Mouse (Mus musculus): ENCODE data around the gene Flt3. TPM values are rescaled to one million over a fixed set of nuclear protein-coding genes. Genes with fewer than 3 reads are reported as not detected.

The Flt3 gene
- total RNA-seq, 2 experiments from 2014 or later: not detected

- peak; percentile 24 for DNase-seq
Observed at GRCm38 (mm10) chr5:147408731-147409130, 8.4 kb upstream of the Flt3 start.

- no peak for DNase-seq
Observed at GRCm38 (mm10) chr5:147406135-147406534, 5.8 kb upstream of the Flt3 start.

GRCm38 (mm10) chr5:147402505-147402904 is 2.2 kb upstream of the Flt3 start:
- peak; percentile 64 for DNase-seq

GRCm38 (mm10) chr5:147401024-147401423 is 735 bp upstream of the Flt3 start:
- DNase-seq: no peak

GRCm38 (mm10) chr5:147400505-147400979 is 253 bp upstream of the Flt3 start:
- DNase-seq: no peak

GRCm38 (mm10) chr5:147395050-147395449 is 5.2 kb downstream of the Flt3 start:
- no peak for DNase-seq

DNA sequence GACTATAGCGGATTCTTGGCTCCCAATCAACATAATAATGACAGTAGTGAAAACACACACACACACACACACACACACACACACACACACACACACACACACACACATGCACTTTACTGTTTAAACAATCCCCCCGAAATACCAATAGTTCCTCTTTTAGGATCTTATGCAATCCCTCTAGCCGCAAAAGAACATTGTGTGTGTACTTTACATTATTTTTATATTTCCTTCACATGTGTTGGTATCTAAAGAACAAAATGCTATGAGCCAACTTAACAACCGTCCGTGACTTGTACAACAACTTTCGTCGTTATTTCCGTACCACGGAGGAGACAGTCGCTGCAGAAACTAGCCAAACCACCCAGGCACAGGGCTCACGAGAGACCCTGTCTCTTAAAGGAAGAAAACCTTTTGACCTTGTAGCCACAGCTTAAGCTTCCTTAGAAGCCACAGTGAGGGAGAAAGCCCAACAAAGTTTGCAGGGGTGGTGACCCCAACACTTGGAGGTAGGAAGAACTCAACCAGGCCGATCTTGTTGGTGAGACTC is 7.5 kb downstream of the Flt3 start:
- DNase-seq: no peak

GRCm38 (mm10) chr5:147390772-147391171 is 9.5 kb downstream of the Flt3 start:
- no peak for DNase-seq

DNA sequence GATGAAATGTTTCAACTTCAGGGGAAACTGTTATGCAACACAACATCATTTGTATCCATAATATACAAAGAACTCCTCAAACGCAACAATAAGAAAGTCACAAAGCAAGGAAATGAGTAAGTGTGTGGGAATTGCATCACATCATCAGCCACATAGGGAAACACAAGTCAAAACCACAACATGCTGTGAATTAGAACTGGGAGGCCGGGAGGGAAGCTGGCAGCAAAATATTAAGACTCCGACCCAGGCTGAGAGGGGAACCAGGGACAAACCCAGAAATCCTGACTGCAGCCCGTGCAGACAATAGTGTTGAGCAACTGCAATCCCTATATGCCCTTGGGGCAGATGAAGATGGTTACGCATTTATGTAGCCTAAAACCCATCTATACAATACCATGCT is 11.2 kb downstream of the Flt3 start:
- DNase-seq: no peak

DNA sequence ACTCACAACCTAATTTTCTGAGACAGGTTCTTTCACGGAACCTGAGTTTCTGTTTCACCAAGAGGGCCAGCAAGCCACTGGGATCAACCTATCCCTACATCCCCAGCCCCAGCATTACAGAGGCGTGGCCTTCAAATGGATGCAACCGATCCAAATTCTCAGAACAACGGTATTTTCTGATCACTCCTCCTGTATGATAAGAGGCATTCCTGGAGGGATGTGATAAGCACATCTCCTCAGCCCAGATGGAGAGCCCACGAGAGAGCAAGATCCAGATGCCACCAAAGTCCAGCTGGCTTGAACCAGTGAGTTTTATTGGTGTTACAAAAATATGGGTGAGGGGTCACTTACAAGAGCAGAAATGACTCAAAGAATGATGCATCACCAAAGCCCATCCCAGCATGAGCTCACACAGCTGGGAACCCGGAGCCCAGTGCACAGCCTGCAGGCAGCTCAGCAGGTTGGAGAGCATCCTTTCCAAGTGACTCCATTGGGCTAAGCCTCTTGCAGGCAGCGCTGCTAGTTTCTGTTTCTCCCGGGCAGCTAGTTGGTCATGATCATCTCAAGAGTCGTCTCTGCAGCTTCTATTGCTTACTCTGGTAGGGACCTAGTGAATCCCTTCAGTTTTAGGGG is 11.8 kb downstream of the Flt3 start:
- no peak for DNase-seq

- no peak for DNase-seq
Observed at GRCm38 (mm10) chr5:147386865-147387264, 13.4 kb downstream of the Flt3 start.

GRCm38 (mm10) chr5:147381396-147381795 is 18.9 kb downstream of the Flt3 start:
- peak; percentile 50 for DNase-seq

DNA sequence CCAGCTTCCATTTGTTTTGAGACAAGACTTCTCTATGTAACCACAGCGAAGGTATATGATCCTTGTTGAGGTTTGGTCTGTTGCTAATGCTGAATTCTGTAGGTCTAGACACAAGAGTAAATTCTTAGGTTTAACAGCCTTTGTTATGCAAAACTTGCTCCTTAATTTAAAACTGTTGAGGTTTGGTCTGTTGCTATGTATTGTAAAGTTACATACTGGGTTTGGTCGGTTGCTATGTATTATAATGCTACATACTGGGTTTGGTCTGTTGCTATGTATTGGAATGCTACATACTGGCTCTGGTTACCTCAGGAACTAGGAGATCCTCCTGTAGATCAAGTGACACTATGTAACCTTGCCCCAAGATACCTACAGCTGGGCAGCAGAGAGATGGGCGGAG is 20.8 kb downstream of the Flt3 start:
- no peak for DNase-seq

GRCm38 (mm10) chr5:147370276-147370675 is 30.0 kb downstream of the Flt3 start:
- DNase-seq: no peak

- no peak for DNase-seq
Observed at GRCm38 (mm10) chr5:147368221-147368620, 32.1 kb downstream of the Flt3 start.

DNA sequence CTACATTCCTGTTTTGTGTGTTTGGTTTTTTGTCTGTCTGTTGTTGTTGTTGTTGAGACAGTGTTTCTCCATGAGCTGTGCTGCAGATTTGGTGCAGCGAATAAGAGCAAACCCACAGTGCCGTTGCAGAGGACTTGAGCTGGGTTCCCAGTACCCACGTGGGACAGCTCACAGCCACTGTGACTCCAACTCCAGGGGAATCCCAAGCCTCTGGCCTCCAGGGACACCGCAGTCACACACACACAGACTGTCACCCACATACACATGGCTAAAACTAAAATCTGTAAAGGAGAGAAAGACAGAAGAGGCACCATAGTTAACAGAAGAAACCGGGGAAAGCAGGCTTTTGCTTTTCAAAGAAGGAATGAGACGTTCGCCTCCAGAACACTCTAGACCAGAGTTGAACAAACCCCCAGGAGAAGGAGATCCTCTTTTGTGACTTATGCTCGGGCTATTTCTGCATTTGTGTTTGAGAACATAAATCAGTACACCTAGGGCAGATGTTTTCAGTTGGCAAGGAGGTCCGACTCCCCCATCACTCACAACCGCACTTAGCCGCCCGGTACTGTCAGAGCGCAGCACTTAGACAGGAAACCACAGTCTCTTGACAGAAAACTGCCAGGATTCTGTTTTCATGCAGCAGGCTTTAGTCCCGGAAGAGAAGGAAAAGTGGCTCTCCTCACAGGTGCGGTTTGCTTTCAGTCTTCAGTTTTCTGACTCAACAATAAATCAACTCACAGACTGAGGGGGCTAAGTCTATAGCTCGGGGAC is 34.1 kb downstream of the Flt3 start:
- no peak for DNase-seq

DNA sequence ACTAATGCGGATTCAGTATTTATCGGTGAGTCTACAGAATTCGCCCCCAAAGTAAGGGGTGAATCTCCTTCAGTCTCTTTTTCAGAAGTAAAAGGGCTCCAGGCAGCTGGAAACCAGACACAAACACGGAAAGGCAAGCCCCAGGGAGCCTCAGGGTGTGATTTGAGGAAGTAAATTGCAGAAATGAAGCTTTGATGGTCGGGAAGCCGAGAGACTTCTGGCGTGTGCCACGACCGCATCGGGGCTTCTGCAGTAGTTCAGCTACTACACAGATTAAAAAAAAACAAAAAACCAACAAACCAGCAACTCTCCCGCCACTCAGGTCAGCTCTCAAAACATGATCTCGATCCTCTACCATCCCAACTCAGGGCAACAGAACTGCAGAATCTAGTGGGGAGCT is 37.2 kb downstream of the Flt3 start:
- DNase-seq: no peak

DNA sequence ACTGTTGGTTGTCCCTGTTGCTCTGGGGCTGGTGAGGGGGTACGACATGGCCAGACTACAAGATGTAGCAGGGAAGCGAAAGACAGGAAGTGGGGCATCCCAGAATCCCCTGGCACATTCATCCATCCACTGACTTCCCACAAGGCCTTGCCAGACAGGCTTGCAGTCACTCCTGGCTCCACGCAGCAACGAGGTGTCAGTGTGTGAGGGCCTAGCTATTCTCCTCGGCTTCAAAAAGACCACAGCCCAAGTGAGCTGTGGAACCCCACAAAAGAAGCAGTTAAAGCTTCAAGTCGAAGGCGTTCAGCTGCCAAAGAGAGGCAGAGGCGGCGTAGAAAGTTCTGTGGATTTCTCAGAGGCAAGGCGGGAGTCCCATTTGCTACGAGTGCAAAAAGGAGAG is 41.8 kb downstream of the Flt3 start:
- no peak for DNase-seq

- peak; percentile 21 for DNase-seq
Observed at GRCm38 (mm10) chr5:147357536-147357935, 42.8 kb downstream of the Flt3 start.

DNA sequence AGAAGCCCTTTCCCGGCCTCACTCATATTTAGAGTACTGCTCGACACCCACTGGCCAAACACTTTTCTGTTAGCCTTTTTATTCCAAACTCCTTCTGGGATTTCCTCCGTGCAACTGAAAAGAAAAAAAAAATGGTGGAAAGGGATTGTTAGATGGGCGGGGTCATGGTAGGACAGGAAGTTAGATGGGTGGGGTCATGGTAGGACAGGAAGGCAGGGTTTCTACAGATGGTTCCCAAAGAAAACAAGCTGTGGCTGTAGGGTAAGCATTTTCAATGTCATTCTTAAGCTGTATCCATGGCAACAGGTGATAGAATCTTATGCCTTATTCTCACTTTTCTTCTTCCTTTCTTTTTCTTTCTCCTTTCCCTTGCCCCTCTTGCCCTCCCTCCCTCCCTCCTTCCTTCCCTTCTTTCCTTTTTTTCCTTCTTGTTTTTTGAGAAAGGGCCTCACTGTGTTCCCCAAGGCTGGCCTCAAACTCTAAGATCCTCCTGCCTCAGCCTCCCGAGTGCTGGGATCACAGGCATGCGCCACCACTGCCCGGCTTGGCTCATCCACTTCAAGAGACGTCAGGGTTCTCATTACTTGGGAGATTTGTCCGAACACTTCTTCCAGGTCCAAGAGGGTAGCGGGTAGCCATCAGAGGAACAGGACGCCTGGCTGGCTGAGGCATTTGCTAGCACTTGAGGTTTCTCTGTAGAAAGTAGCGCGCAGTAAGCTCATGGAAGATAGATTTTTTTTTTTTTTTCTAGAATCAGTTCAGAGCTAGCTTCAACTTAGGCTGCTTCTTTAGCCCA is 43.8 kb downstream of the Flt3 start:
- no peak for DNase-seq

GRCm38 (mm10) chr5:147355788-147356187 is 44.5 kb downstream of the Flt3 start:
- no peak for DNase-seq

- DNase-seq: no peak
Observed at GRCm38 (mm10) chr5:147354985-147355384, 45.3 kb downstream of the Flt3 start.
